Mouse (Mus musculus): Measurements from ENCODE around the gene Tbc1d15.

GRCm38 (mm10) chr10:115181034-115181433 lies 70.2 kb downstream of the Tbc1d15 start:
- TF ChIP-seq CTCF (IDR thresholded peaks at IDR 0.05; ENCODE audit: low read depth): no peak
- TF ChIP-seq EP300 (IDR thresholded peaks at IDR 0.05; ENCODE audit: low read depth): no peak

Data from heart, postnatal 0 days (tissue).